In the genomic region with DNA sequence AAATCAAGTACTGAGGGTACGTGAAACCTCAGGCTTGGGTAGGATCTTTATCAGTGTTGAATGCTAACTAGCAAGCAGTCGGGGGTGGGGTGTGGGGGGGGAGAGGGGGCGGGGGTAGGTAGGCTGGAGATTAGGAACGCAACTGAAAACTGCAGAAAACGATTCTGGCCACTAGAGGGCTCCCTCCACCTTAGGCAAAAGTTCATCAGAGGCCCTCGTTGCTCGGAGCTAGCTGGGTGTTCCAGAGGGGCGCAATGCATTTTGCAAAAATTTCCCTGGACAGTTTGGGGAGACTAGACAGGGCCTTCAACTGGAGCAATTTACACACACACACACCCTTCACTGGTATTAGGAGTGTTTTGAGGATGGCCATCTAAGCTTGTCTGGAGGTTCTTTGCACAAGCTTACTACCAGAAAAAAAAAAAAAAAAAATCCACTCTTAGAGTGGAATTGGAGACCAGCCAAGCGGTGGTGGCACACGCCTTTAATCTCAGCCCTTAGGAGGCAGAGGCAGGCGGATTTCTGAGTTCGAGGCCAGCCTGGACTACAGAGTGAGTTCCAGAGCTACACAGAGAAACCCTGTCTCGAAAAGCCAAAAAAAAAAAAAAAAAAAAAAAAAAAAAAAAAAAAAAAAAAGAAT, we compare ENCODE assay signal across 7 mouse cellular contexts. TPM values are rescaled to one million over a fixed set of nuclear protein-coding genes. Genes with fewer than 3 reads are reported as not detected.
A peak's percentile ranks its signal among the peaks of the same experiment; 100 is the strongest.
DNase-seq lines count a peak whose midpoint lies in the region; ATAC-seq and TF ChIP-seq lines count a peak whose summit lies in the region.

No protein-coding gene starts in this region.

- peak; percentile 41 to 83 for TF ChIP-seq CTCF in CH12.LX (conservative IDR thresholded peaks at IDR 0.05 in 1 of 2, IDR thresholded peaks at IDR 0.05 in 1 of 2; ENCODE audit: low read depth in 2 of 2, low read length in 2 of 2)
- TF ChIP-seq CTCF in cortical plate, adult 2 months (IDR thresholded peaks at IDR 0.05; ENCODE audit: extremely low read depth, insufficient read depth, low read length) = peak; percentile 81

- TF ChIP-seq POLR2A in CH12.LX (IDR thresholded peaks at IDR 0.05; ENCODE audit: low read depth, low read length) = no peak
- TF ChIP-seq POLR2A in cortical plate, adult 2 months (IDR thresholded peaks at IDR 0.05; ENCODE audit: extremely low read depth, insufficient read depth, low read length) = no peak

- DNase-seq in CH12.LX (ENCODE audit: extremely low read depth) (peak; percentile 80), ZHBTc4 (ENCODE audit: low read depth, low spot score) (peak; percentile 88)
- peak; percentile 83 to 89 for DNase-seq in layer of hippocampus, postnatal 10 days (ENCODE audit: low spot score in 2 of 2)
- peak; percentile 20 to 61 for DNase-seq in spleen, adult 18-20 months

- TF ChIP-seq EP300 in CH12.LX (IDR thresholded peaks at IDR 0.05; ENCODE audit: low read length) = no peak

- in situ Hi-C loops in CH12.LX (cut with MboI; ENCODE audit: low pct_ligation_motif_present, low pct_unique_long_range_greater_than_20kb, low sequenced_read_pairs) = loop anchor here (5.0 to 10.0 kb wide), 2 partner anchors 67 to 145 kb away; no protein-coding TSS in a partner anchor

- no peak overlapping the region for H3K9ac ChIP-seq in CH12.LX (ENCODE audit: insufficient read depth, low read depth)
- no peak overlapping the region for H3K9ac ChIP-seq in heart, embryonic 16.5 days (ENCODE audit: low read length)

- no peak overlapping the region for H3K4me3 ChIP-seq in CH12.LX (replicated peaks in 1 of 3; ENCODE audit: low read depth in 2 of 3, low read length in 2 of 3, poor library complexity in 1 of 3)
- H3K4me3 ChIP-seq in cortical plate, adult 2 months (ENCODE audit: insufficient read depth, low read length) = no peak overlapping the region
- H3K4me3 ChIP-seq in heart, embryonic 16.5 days (ENCODE audit: low read length) = no peak overlapping the region

- peak; percentile 79 for TF ChIP-seq RAD21 in CH12.LX (IDR thresholded peaks at IDR 0.05; ENCODE audit: low read depth, low read length)

- H3K4me1 ChIP-seq in CH12.LX (ENCODE audit: control insufficient read depth in 1 of 2, insufficient read depth in 2 of 2) = peaks cover 15 to 43% of the 10 kb centered on the region in 2 experiments
- H3K4me1 ChIP-seq in cortical plate, adult 2 months (ENCODE audit: control insufficient read depth, insufficient read depth, low read length) = no peaks in the 10 kb centered on the region
- peaks cover 26% of the 10 kb centered on the region for H3K4me1 ChIP-seq in heart, embryonic 16.5 days (ENCODE audit: control insufficient read depth, insufficient read depth, low read length)

- dilution Hi-C loops in CH12.LX (cut with MboI; ENCODE audit: extremely low pct_ligation_motif_present, extremely low pct_unique_long_range_greater_than_20kb, low sequenced_read_pairs) = no loop called here

- no peaks in the 10 kb centered on the region for H3K79me2 ChIP-seq in CH12.LX (replicated peaks; ENCODE audit: control insufficient read depth, extremely low read depth, insufficient read depth, poor library complexity, severe bottlenecking)

- 0 out of 2 replicates have a peak, but pooled peaks have one; percentile 11 for ATAC-seq in heart, embryonic 16.5 days (replicated peaks; ENCODE audit: extremely low read depth, insufficient read depth, low FRiP score)
- ATAC-seq in megakaryocyte, adult 5-6 weeks (ENCODE audit: poor library complexity, severe bottlenecking) = peak; percentile 52; the same call in 1 of the 2 replicates

- H3K4me2 ChIP-seq in CH12.LX (ENCODE audit: insufficient read depth, low read depth, poor library complexity, severe bottlenecking) = peak overlapping the region; percentile 5; the same call in 1 of the 2 replicates
- H3K4me2 ChIP-seq in heart, embryonic 16.5 days (ENCODE audit: low read depth, low read length) = no peak overlapping the region

- WGBS in heart, embryonic 16.5 days = 11% methylated on average over 13 of the region's 13 CpGs

- H3K9me3 ChIP-seq in CH12.LX (replicated peaks; ENCODE audit: low read length) = no peaks in the 10 kb centered on the region
- H3K9me3 ChIP-seq in heart, embryonic 16.5 days (replicated peaks; ENCODE audit: control insufficient read depth, low read length) = no peaks in the 10 kb centered on the region

- H3K36me3 ChIP-seq in CH12.LX (replicated peaks in 1 of 2; ENCODE audit: control insufficient read depth in 1 of 2, insufficient read depth in 1 of 2, low read length in 1 of 2) = no peaks in the 10 kb centered on the region
- H3K36me3 ChIP-seq in heart, embryonic 16.5 days (ENCODE audit: control insufficient read depth, insufficient read depth) = no peaks in the 10 kb centered on the region

- H3K27me3 ChIP-seq in CH12.LX (replicated peaks) = peaks cover 64% of the 10 kb centered on the region
- peaks cover 58% of the 10 kb centered on the region for H3K27me3 ChIP-seq in heart, embryonic 16.5 days (ENCODE audit: control insufficient read depth, insufficient read depth, low read length)

- H3K27ac ChIP-seq in CH12.LX (ENCODE audit: insufficient read depth, low read depth) = no peak overlapping the region
- no peak overlapping the region for H3K27ac ChIP-seq in cortical plate, adult 2 months (ENCODE audit: insufficient read depth, low read length)
- no peak overlapping the region for H3K27ac ChIP-seq in heart, embryonic 16.5 days (ENCODE audit: low read length)

TF ChIP-seq in CH12.LX, 34 proteins besides CTCF, POLR2A, EP300 and RAD21 (continues in another document):
- TF ChIP-seq ZC3H11A (IDR thresholded peaks at IDR 0.05; ENCODE audit: low read depth, low read length) = peak; percentile 5; the same call in 1 of the 2 replicates
- TF ChIP-seq ELF1 (IDR thresholded peaks at IDR 0.05; ENCODE audit: low read depth, low read length) = no peak
- TF ChIP-seq ETS1 (conservative IDR thresholded peaks at IDR 0.05; ENCODE audit: low read depth, low read length) = no peak
- no peak for TF ChIP-seq TCF12 (IDR thresholded peaks at IDR 0.05; ENCODE audit: low read depth, low read length)
- TF ChIP-seq RCOR1 (conservative IDR thresholded peaks at IDR 0.05; ENCODE audit: low read depth, low read length) = no peak
- no peak for TF ChIP-seq JUN (IDR thresholded peaks at IDR 0.05; ENCODE audit: insufficient read depth, low read depth, low read length)
- TF ChIP-seq CHD1 (IDR thresholded peaks at IDR 0.05; ENCODE audit: low read depth, low read length) = no peak
- TF ChIP-seq PAX5 (IDR thresholded peaks at IDR 0.05; ENCODE audit: low read length) = no peak
- no peak for TF ChIP-seq HCFC1 (IDR thresholded peaks at IDR 0.05; ENCODE audit: low read depth, low read length)
- peak; percentile 65 for TF ChIP-seq SMC3 (IDR thresholded peaks at IDR 0.05; ENCODE audit: low read depth, low read length)
- no peak for TF ChIP-seq KAT2A (IDR thresholded peaks at IDR 0.05; ENCODE audit: insufficient replicate concordance, low read length)
- no peak for TF ChIP-seq ZKSCAN1 (IDR thresholded peaks at IDR 0.05; ENCODE audit: borderline replicate concordance, low read depth, low read length)
- no peak for TF ChIP-seq MYC (IDR thresholded peaks at IDR 0.05; ENCODE audit: low read depth, low read length)
- no peak for TF ChIP-seq USF1 (IDR thresholded peaks at IDR 0.05; ENCODE audit: low read depth, low read length)
- no peak for TF ChIP-seq BHLHE40 (IDR thresholded peaks at IDR 0.05; ENCODE audit: low read depth, low read length)
- TF ChIP-seq JUND (conservative IDR thresholded peaks at IDR 0.05; ENCODE audit: low read depth, low read length) = no peak
- TF ChIP-seq UBTF (IDR thresholded peaks at IDR 0.05; ENCODE audit: low read depth, low read length) = no peak
- no peak for TF ChIP-seq ZMIZ1 (IDR thresholded peaks at IDR 0.05; ENCODE audit: low read depth, low read length)
- 0 out of 2 replicates have a peak, but pooled peaks have one; percentile 26 for TF ChIP-seq IRF4 (IDR thresholded peaks at IDR 0.05; ENCODE audit: low read depth, low read length)
- TF ChIP-seq MAZ (IDR thresholded peaks at IDR 0.05; ENCODE audit: low read depth, low read length) = 0 out of 2 replicates have a peak, but pooled peaks have one; percentile 9
- no peak for TF ChIP-seq MXI1 (IDR thresholded peaks at IDR 0.05; ENCODE audit: low read depth, low read length)
- TF ChIP-seq MAX (IDR thresholded peaks at IDR 0.05; ENCODE audit: low read length) = no peak
- no peak for TF ChIP-seq USF2 (conservative IDR thresholded peaks at IDR 0.05; ENCODE audit: low read depth, low read length)
- peak; percentile 84 for TF ChIP-seq ZNF384 (IDR thresholded peaks at IDR 0.05; ENCODE audit: low read depth, low read length)
- no peak for TF ChIP-seq NRF1 (IDR thresholded peaks at IDR 0.05; ENCODE audit: low read depth, low read length)
- no peak for TF ChIP-seq GABPA (IDR thresholded peaks at IDR 0.05; ENCODE audit: insufficient replicate concordance, low read depth, low read length)
- no peak for TF ChIP-seq MEF2A (IDR thresholded peaks at IDR 0.05; ENCODE audit: borderline replicate concordance, low read depth, low read length)
- 0 out of 2 replicates have a peak, but pooled peaks have one; percentile 38 for TF ChIP-seq NELFE (IDR thresholded peaks at IDR 0.05; ENCODE audit: low read depth, low read length)
- no peak for TF ChIP-seq E2F4 (IDR thresholded peaks at IDR 0.05; ENCODE audit: insufficient replicate concordance, low read depth, low read length)
- no peak for TF ChIP-seq CHD2 (IDR thresholded peaks at IDR 0.05; ENCODE audit: low read length)

RNA-seq across cellular contexts. Expression of a gene that starts 1.5 kb away (rescaled TPM):
- total RNA-seq in CH12.LX (2012; rRNA removed) = 0.21 TPM in 1 of 2 replicates, not detected in the other
- total RNA-seq in CH12.LX (2014; rRNA removed) = not detected in 2 replicates
- polyA plus RNA-seq in CH12.LX (2012; ENCODE audit: insufficient read length, low read depth) = not detected in 2 replicates
- 16.9 and 18.9 TPM in 2 replicates for polyA plus RNA-seq in cortical plate, adult 2 months (2012; rRNA removed)
- polyA plus RNA-seq in heart, embryonic 16.5 days (2015; fragmentation: Nextera tagmentation; extraction: Ambion mirVana) = 2.0 and 2.2 TPM in 2 replicates
- total RNA-seq in layer of hippocampus, postnatal 10 days (2021) = 100 to 1,000 TPM; 321 to 327 TPM
- total RNA-seq in megakaryocyte, adult 5-6 weeks (2015) = not detected in 2 replicates
- total RNA-seq in megakaryocyte, adult 5-6 weeks (2017) = 0.41 TPM in 1 of 2 replicates, not detected in the other

RNA-seq across cellular contexts. Expression of a gene that starts 43.3 kb away (rescaled TPM):
- total RNA-seq in CH12.LX (2012; rRNA removed) (89.4 and 99.1 TPM in 2 replicates), CH12.LX (2014; rRNA removed) (125 and 138 TPM in 2 replicates)
- 143 and 163 TPM in 2 replicates for polyA plus RNA-seq in CH12.LX (2012; ENCODE audit: insufficient read length, low read depth)
- polyA plus RNA-seq in cortical plate, adult 2 months (2012; rRNA removed) = 7.1 and 7.6 TPM in 2 replicates
- polyA plus RNA-seq in heart, embryonic 16.5 days (2015; fragmentation: Nextera tagmentation; extraction: Ambion mirVana) = 210 and 225 TPM in 2 replicates
- total RNA-seq in layer of hippocampus, postnatal 10 days (2021) = 10 to 100 TPM in 1 of 2 experiments, 1 to 10 TPM in 1; 9.3 to 10.4 TPM
- 190 and 250 TPM in 2 replicates for total RNA-seq in megakaryocyte, adult 5-6 weeks (2015)
- total RNA-seq in megakaryocyte, adult 5-6 weeks (2017) = 124 and 127 TPM in 2 replicates

Comparison
In these comparisons a context has a peak if more than half of its experiments do, and no peak if none do; other contexts are left out.
1. RNA of a gene that starts 1.5 kb away (total RNA-seq): 321 to 327 TPM in layer of hippocampus, postnatal 10 days; 0.21 TPM in CH12.LX and 0.41 TPM in megakaryocyte, adult 5-6 weeks; every median in the first group is over 100 times any median in the second.
2. RNA of a gene that starts 43.3 kb away (total RNA-seq): 124 to 250 TPM in megakaryocyte, adult 5-6 weeks and 89.4 to 138 TPM in CH12.LX; 9.3 to 10.4 TPM in layer of hippocampus, postnatal 10 days; every median in the first group is over 4 times any median in the second.
3. Peak in every context shown above with its lines, with median percentiles within 50 percentile points of each other: DNase-seq.